Mouse (Mus musculus) ovary, postnatal 10 days (tissue): ENCODE measurements around the gene Hnrnpm.

Source experiments
- DNase-seq: peaks from one replicate; pipeline ENCODE4 v3.0.0; 2022; ENCODE audit warnings: low spot score

The Hnrnpm gene

DNA sequence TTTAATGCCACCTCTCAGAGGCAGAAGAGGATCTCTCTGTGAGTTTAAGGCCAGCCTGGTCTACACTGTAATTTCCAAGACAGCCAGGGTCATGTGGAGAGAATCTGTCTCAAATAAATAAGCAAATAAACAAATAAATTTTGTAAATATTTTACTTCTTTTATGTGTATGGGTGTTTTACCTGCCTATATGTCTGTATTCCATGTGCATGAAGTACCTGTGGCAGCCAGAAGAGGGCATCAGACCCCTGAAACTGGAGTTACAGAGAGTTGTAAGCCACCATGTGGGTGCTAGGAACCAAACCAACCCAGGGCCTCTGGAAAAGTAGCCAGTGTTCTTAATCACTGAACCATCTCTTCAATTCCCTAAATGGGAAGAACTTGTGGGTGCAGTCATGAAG, 89.4 kb downstream of the Hnrnpm start:
- DNase-seq = no peak
